In genomic region chr16:65018134-65018533, GRCm38 (mm10) we compare ENCODE assay signal across 19 mouse cellular contexts.
"Had no signal": no experiment of that assay in that cellular context is flagged by ENCODE, and none has a peak within 500 bp of the region (broad histone marks: within the 10 kb centered on the region; RNA-seq: fewer than 3 reads in every experiment).

No protein-coding gene starts in this region.

- H3K4me1 ChIP-seq: limb, embryonic 12.5 days; liver, embryonic 13.5 days; lung, embryonic 15.5 days; megakaryocyte, embryonic 14.5 days; midbrain, embryonic 15.5 days; neural tube, embryonic 12.5 days had no signal

- H3K36me3 ChIP-seq: limb, embryonic 12.5 days; liver, embryonic 13.5 days; lung, embryonic 15.5 days; midbrain, embryonic 15.5 days; neural tube, embryonic 12.5 days had no signal

- H3K4me3 ChIP-seq: layer of hippocampus, adult 2 months; limb, embryonic 12.5 days; liver, embryonic 13.5 days; lung, embryonic 15.5 days; megakaryocyte, embryonic 14.5 days; midbrain, embryonic 15.5 days; neural tube, embryonic 12.5 days had no signal

- H3K4me2 ChIP-seq: limb, embryonic 12.5 days; liver, embryonic 13.5 days; lung, embryonic 15.5 days; midbrain, embryonic 11.5 days; midbrain, embryonic 15.5 days; neural tube, embryonic 12.5 days had no signal

- H3K27ac ChIP-seq: kidney, postnatal 0 days; layer of hippocampus, adult 2 months; limb, embryonic 12.5 days; liver, embryonic 13.5 days; lung, embryonic 15.5 days; macrophage; midbrain, embryonic 15.5 days; neural tube, embryonic 12.5 days had no signal

- H3K9ac ChIP-seq: limb, embryonic 12.5 days; liver, embryonic 13.5 days; liver, postnatal 0 days; lung, embryonic 15.5 days; midbrain, embryonic 15.5 days; neural tube, embryonic 12.5 days had no signal

- ATAC-seq: liver, postnatal 0 days; midbrain, embryonic 15.5 days had no signal

- H3K9me3 ChIP-seq: limb, embryonic 12.5 days; lung, embryonic 15.5 days; midbrain, embryonic 15.5 days; neural tube, embryonic 12.5 days had no signal

- DNase-seq: kidney, postnatal 4 days; liver; liver, embryonic 13.5 days; liver, postnatal 0 days; lung, postnatal 14 days; retina, postnatal 1 day; right cerebral cortex, postnatal 4 days; spleen, adult 18-20 months; thymus, adult 2 months; thymus, postnatal 25 days had no signal

- H3K27me3 ChIP-seq: limb, embryonic 12.5 days; liver, embryonic 13.5 days; lung, embryonic 15.5 days; megakaryocyte, embryonic 14.5 days; midbrain, embryonic 15.5 days; neural tube, embryonic 12.5 days had no signal
